Comparison of ENCODE assay signal across 17 mouse cellular contexts in genomic region chr14:60539040-60539439, GRCm38 (mm10).
DNase-seq lines count a peak whose midpoint lies in the region; ATAC-seq and TF ChIP-seq lines count a peak whose summit lies in the region.
"Had no signal": no experiment of that assay in that cellular context is flagged by ENCODE, and none has a peak within 500 bp of the region (broad histone marks: within the 10 kb centered on the region; RNA-seq: fewer than 3 reads in every experiment).

No protein-coding gene starts in this region.

- no peak overlapping the region for H3K4me3 ChIP-seq in forebrain, embryonic 13.5 days
- H3K4me3 ChIP-seq in forebrain, embryonic 11.5 days (ENCODE audit: low read depth, low read length): no peak overlapping the region
- no peak overlapping the region for H3K4me3 ChIP-seq in intestine, postnatal 0 days (ENCODE audit: low read depth, low read length)
- H3K4me3 ChIP-seq in intestine, embryonic 16.5 days (ENCODE audit: low read length): no peak overlapping the region
- H3K4me3 ChIP-seq in lung, embryonic 14.5 days (ENCODE audit: low read depth, low read length): no peak overlapping the region
- H3K4me3 ChIP-seq in cortical plate, adult 2 months (ENCODE audit: insufficient read depth, low read length): no peak overlapping the region
- H3K4me3 ChIP-seq: embryonic facial prominence, embryonic 12.5 days; limb, embryonic 15.5 days; lung, embryonic 15.5 days; midbrain, embryonic 12.5 days had no signal

- no peak for DNase-seq in forebrain, embryonic 11.5 days (ENCODE audit: low spot score)
- peak; percentile 48 for DNase-seq in lung, embryonic 14.5 days
- no peak for DNase-seq in lung, postnatal 36 days
- DNase-seq in adrenal gland, adult 8-10 months: no peak
- DNase-seq: cerebellum, postnatal 36 days; heart, adult 11 months; heart, postnatal 14 days; thymus, postnatal 25 days had no signal

- no peak for TF ChIP-seq POLR2A in cortical plate, adult 2 months (IDR thresholded peaks at IDR 0.05; ENCODE audit: extremely low read depth, insufficient read depth, low read length)

- H3K27me3 ChIP-seq in forebrain, embryonic 13.5 days: no peaks in the 10 kb centered on the region
- no peaks in the 10 kb centered on the region for H3K27me3 ChIP-seq in forebrain, embryonic 11.5 days (ENCODE audit: control insufficient read depth, insufficient read depth, low read length)
- H3K27me3 ChIP-seq in intestine, postnatal 0 days (replicated peaks; ENCODE audit: control insufficient read depth, insufficient read depth, low read length): no peaks in the 10 kb centered on the region
- no peaks in the 10 kb centered on the region for H3K27me3 ChIP-seq in intestine, embryonic 16.5 days (replicated peaks; ENCODE audit: control insufficient read depth, insufficient read depth, low read length)
- H3K27me3 ChIP-seq in lung, embryonic 14.5 days (ENCODE audit: insufficient read depth, low read length): no peaks in the 10 kb centered on the region
- H3K27me3 ChIP-seq: CH12.LX; embryonic facial prominence, embryonic 12.5 days; limb, embryonic 15.5 days; lung, embryonic 15.5 days; midbrain, embryonic 12.5 days had no signal

- peak; percentile 53 for TF ChIP-seq CTCF in intestine, postnatal 0 days (IDR thresholded peaks at IDR 0.05; ENCODE audit: low read depth)
- TF ChIP-seq CTCF in lung, embryonic 14.5 days (IDR thresholded peaks at IDR 0.05; ENCODE audit: low read depth): peak; percentile 37
- TF ChIP-seq CTCF in cortical plate, adult 2 months (IDR thresholded peaks at IDR 0.05; ENCODE audit: extremely low read depth, insufficient read depth, low read length): peak; percentile 32

- H3K9me3 ChIP-seq in forebrain, embryonic 13.5 days (replicated peaks): no peaks in the 10 kb centered on the region
- no peaks in the 10 kb centered on the region for H3K9me3 ChIP-seq in forebrain, embryonic 11.5 days (ENCODE audit: control insufficient read depth, low read length)
- no peaks in the 10 kb centered on the region for H3K9me3 ChIP-seq in intestine, postnatal 0 days (ENCODE audit: control insufficient read depth)
- H3K9me3 ChIP-seq in intestine, embryonic 16.5 days (ENCODE audit: control insufficient read depth, low read length): no peaks in the 10 kb centered on the region
- H3K9me3 ChIP-seq in lung, embryonic 14.5 days (ENCODE audit: low read depth, low read length): no peaks in the 10 kb centered on the region
- H3K9me3 ChIP-seq: embryonic facial prominence, embryonic 12.5 days; limb, embryonic 15.5 days; lung, embryonic 15.5 days; midbrain, embryonic 12.5 days had no signal

- peaks cover 9% of the 10 kb centered on the region for H3K4me1 ChIP-seq in forebrain, embryonic 13.5 days
- peaks cover 4% of the 10 kb centered on the region; the same call in 1 of the 2 replicates for H3K4me1 ChIP-seq in forebrain, embryonic 11.5 days (replicated peaks; ENCODE audit: control insufficient read depth, insufficient read depth, low read length)
- no peaks in the 10 kb centered on the region for H3K4me1 ChIP-seq in intestine, postnatal 0 days (replicated peaks; ENCODE audit: control insufficient read depth, insufficient read depth, low read length)
- H3K4me1 ChIP-seq in intestine, embryonic 16.5 days (ENCODE audit: control insufficient read depth, insufficient read depth, low read length): peaks cover 2% of the 10 kb centered on the region; the same call in 1 of the 2 replicates
- no peaks in the 10 kb centered on the region for H3K4me1 ChIP-seq in lung, embryonic 14.5 days (ENCODE audit: insufficient read depth)
- no peaks in the 10 kb centered on the region for H3K4me1 ChIP-seq in cortical plate, adult 2 months (ENCODE audit: control insufficient read depth, insufficient read depth, low read length)
- H3K4me1 ChIP-seq: lung, embryonic 15.5 days had no signal

- 83% methylated on average over 2 of the region's 2 CpGs for WGBS in forebrain, embryonic 13.5 days
- 89% methylated on average over 2 of the region's 2 CpGs for WGBS in forebrain, embryonic 11.5 days
- WGBS in intestine, postnatal 0 days: 82% methylated on average over 2 of the region's 2 CpGs
- WGBS in intestine, embryonic 16.5 days: 69% methylated on average over 2 of the region's 2 CpGs
- 71% methylated on average over 2 of the region's 2 CpGs for WGBS in lung, embryonic 14.5 days

- 0 out of 2 replicates have a peak, but pooled peaks have one; percentile 21 for ATAC-seq in forebrain, embryonic 13.5 days
- no peak for ATAC-seq in forebrain, embryonic 11.5 days (replicated peaks; ENCODE audit: low FRiP score)
- no peak for ATAC-seq in intestine, postnatal 0 days
- no peak for ATAC-seq in intestine, embryonic 16.5 days
- ATAC-seq in lung, embryonic 14.5 days (ENCODE audit: insufficient read depth): no peak

- H3K9ac ChIP-seq in forebrain, embryonic 13.5 days: no peak overlapping the region
- H3K9ac ChIP-seq in forebrain, embryonic 11.5 days (ENCODE audit: low read length): no peak overlapping the region
- no peak overlapping the region for H3K9ac ChIP-seq in intestine, postnatal 0 days (ENCODE audit: low read depth, low read length)
- H3K9ac ChIP-seq in intestine, embryonic 16.5 days (ENCODE audit: low read depth, low read length): no peak overlapping the region
- H3K9ac ChIP-seq in lung, embryonic 14.5 days: no peak overlapping the region
- H3K9ac ChIP-seq: embryonic facial prominence, embryonic 12.5 days; limb, embryonic 15.5 days; lung, embryonic 15.5 days; midbrain, embryonic 12.5 days had no signal

- no peak overlapping the region for H3K27ac ChIP-seq in forebrain, embryonic 13.5 days
- no peak overlapping the region for H3K27ac ChIP-seq in forebrain, embryonic 11.5 days (ENCODE audit: low read depth, low read length)
- no peak overlapping the region for H3K27ac ChIP-seq in intestine, postnatal 0 days (ENCODE audit: low read depth, low read length)
- H3K27ac ChIP-seq in intestine, embryonic 16.5 days (ENCODE audit: low read length): no peak overlapping the region
- H3K27ac ChIP-seq in lung, embryonic 14.5 days (ENCODE audit: low read depth): no peak overlapping the region
- no peak overlapping the region for H3K27ac ChIP-seq in cortical plate, adult 2 months (ENCODE audit: insufficient read depth, low read length)
- H3K27ac ChIP-seq: embryonic facial prominence, embryonic 12.5 days; lung, embryonic 15.5 days; midbrain, embryonic 12.5 days had no signal

- no peaks in the 10 kb centered on the region for H3K36me3 ChIP-seq in forebrain, embryonic 13.5 days (ENCODE audit: poor library complexity, severe bottlenecking)
- no peaks in the 10 kb centered on the region for H3K36me3 ChIP-seq in forebrain, embryonic 11.5 days (ENCODE audit: control insufficient read depth, insufficient read depth, low read length)
- no peaks in the 10 kb centered on the region for H3K36me3 ChIP-seq in intestine, postnatal 0 days (ENCODE audit: control insufficient read depth, insufficient read depth)
- no peaks in the 10 kb centered on the region for H3K36me3 ChIP-seq in intestine, embryonic 16.5 days (ENCODE audit: control insufficient read depth, insufficient read depth, low read length)
- H3K36me3 ChIP-seq in lung, embryonic 14.5 days (ENCODE audit: insufficient read depth): no peaks in the 10 kb centered on the region
- H3K36me3 ChIP-seq: embryonic facial prominence, embryonic 12.5 days; limb, embryonic 15.5 days; lung, embryonic 15.5 days; midbrain, embryonic 12.5 days had no signal

- no peak overlapping the region for H3K4me2 ChIP-seq in forebrain, embryonic 13.5 days
- no peak overlapping the region for H3K4me2 ChIP-seq in forebrain, embryonic 11.5 days (ENCODE audit: low read depth, low read length, severe bottlenecking)
- H3K4me2 ChIP-seq in intestine, postnatal 0 days (replicated peaks; ENCODE audit: low read depth): no peak overlapping the region
- no peak overlapping the region for H3K4me2 ChIP-seq in intestine, embryonic 16.5 days (ENCODE audit: low read depth, low read length)
- H3K4me2 ChIP-seq in lung, embryonic 14.5 days: no peak overlapping the region
- H3K4me2 ChIP-seq: embryonic facial prominence, embryonic 12.5 days; limb, embryonic 15.5 days; lung, embryonic 15.5 days; midbrain, embryonic 12.5 days had no signal
